Mouse (Mus musculus): ENCODE results near the gene Set.

DNA sequence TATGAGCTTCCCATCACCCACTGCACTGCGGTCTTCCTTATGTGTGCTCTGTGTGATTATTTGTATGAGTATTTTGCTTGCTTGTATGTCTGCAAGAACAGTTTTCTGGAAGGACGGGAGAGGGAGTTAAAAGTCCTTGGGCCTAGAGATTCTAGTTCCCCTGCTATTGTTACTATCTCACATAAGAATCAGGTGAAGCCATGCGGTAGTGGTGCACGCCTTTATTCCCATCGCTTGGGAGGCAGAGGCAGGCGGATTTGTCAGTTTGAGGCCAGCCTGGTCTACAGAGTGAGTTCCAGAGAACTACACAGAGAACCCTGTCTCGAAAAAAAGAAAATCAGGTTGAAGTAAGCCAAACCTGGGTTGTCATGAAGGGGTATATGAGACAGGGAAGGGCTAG, 15.7 kb downstream of the Set start:
- TF ChIP-seq POLR2A (IDR thresholded peaks at IDR 0.05; ENCODE audit: insufficient read length, low read depth), result no peak
- TF ChIP-seq USF1 (IDR thresholded peaks at IDR 0.05; ENCODE audit: low read depth), result no peak
- no peak for TF ChIP-seq POLR2AphosphoS2 (IDR thresholded peaks at IDR 0.05; ENCODE audit: insufficient read length, low read depth)
